Mouse (Mus musculus): Measurements from ENCODE around the gene Zbed4. TPM values are rescaled to one million over a fixed set of nuclear protein-coding genes. Genes with fewer than 3 reads are reported as not detected.

Zbed4 gene
- total RNA-seq, 2 experiments from 2014 or later = 10.9 to 12.6 TPM

- no peak for DNase-seq (ENCODE audit: extremely low spot score in 1 of 2, low spot score in 2 of 2)
- intact Hi-C loops (cut with DNase I) = loop anchor here (5.0 kb wide), 1 partner anchor 63 kb away; the partner anchor contains the start of gene Zbed4
- H3K4me3 ChIP-seq = no peak overlapping the region
- no peak overlapping the region for H3K27ac ChIP-seq
- TF ChIP-seq CTCF (IDR thresholded peaks at IDR 0.05) = no peak
Measured at GRCm38 (mm10) chr15:88815196-88815700, 63.8 kb downstream of the Zbed4 start.

DNA sequence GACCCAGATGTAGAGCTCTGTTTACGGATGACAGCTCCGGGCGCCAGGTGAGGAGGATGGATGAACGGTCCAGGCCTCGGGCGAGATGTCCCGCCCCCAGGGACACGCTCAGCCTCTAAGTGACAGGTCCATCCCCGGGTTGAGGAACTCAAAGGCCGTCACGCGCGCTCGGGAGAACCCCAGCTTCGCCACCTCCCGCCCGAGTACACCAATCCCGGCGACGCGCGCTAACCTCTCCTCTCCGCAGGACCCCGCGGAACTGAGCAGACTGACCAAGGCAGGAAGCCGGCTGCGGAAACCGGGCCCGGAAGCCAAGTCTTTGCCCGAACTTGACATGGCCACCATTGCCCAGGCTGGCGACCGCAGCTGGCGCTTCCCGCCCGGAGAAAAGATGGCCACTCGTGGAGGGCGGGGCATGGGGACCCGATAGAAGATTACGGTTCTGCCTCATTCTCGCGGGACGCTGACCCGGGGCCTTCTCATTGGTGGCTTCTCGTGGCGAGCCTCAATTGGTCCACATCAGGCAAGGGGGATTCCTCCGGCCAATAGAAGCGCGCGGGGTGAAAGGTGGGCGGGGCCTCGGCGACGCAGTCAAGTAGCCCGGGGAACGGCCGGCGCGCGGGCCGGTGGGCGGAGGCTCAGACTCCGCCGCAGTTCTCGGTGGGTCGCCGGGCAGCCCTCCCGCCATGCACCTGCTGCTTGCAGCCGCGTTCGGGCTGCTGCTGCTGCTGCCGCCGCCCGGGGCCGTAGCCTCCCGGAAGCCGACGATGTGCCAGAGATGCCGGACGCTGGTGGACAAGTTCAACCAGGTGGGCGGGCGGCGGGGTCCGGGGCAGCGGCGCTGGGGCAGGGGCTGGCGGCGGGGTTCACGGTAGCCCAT, 67.8 kb downstream of the Zbed4 start, which contains the start of the genes Alg12 and Creld2:
TSS of gene Alg12 (minus strand) at position 293 of the 880 bp plus-strand sequence.
TSS of gene Creld2 (plus strand) at position 621 of the 880 bp plus-strand sequence.
- intact Hi-C loops (cut with DNase I) = loop anchor here (5.0 kb wide), 1 partner anchor 67 kb away; the partner anchor contains the start of gene Zbed4
- TF ChIP-seq CTCF (IDR thresholded peaks at IDR 0.05) = no peak
- H3K27ac ChIP-seq = peak within 1 kb of the TSS; percentile 91
- peak within 1 kb of the TSS; percentile 97 for H3K4me3 ChIP-seq
- DNase-seq (ENCODE audit: extremely low spot score in 1 of 2, low spot score in 2 of 2) = peak; percentile 98 to 100

DNA sequence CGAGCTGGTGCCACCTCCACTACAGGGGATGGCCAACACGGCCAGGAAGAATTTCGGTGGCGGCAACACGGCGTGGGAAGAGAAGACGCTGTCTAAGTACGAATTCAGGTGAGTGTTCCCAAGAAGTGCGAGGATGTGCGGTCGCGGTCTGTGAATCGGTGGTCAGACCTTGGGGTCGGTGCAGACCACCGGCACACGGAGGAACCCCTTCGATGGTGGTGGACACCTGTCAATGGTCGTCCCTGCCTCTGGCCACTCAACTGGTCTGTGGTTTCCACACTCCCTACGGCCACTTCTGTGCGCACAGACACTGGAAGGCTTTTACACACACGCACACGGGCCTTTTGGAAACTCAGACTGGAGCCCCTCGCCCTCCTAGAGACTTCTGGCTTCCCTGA, 68.4 kb downstream of the Zbed4 start:
- Histone ChIP-seq H3K4me3 (peak overlapping the region; percentile 97), H3K27ac (peak overlapping the region; percentile 72)
- intact Hi-C loops (cut with DNase I) = loop anchor here (5.0 kb wide), 1 partner anchor 68 kb away; the partner anchor contains the start of gene Zbed4
- no peak for DNase-seq (ENCODE audit: extremely low spot score in 1 of 2, low spot score in 2 of 2)
- no peak for TF ChIP-seq CTCF (IDR thresholded peaks at IDR 0.05)

DNA sequence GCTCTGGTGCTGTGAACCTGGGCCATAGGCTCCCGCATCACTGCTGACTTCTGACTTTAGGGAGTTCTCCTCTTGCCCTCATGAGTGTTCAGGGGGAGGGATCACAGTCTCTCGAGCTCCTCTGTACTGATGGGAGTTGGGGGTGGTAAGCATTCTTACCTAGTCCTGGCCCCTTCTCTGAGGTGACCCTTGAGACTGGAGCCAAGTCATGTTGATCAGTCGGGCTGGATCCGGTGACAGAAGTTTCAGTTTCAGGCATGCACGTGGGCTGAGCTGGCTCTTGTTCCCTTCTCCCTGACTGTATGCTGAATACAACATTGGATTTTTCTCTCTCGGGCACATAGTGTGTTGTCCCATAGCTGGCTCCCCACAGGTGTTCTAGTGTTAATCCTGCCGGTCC, 69.9 kb downstream of the Zbed4 start:
- intact Hi-C loops (cut with DNase I) = no loop called here

DNA sequence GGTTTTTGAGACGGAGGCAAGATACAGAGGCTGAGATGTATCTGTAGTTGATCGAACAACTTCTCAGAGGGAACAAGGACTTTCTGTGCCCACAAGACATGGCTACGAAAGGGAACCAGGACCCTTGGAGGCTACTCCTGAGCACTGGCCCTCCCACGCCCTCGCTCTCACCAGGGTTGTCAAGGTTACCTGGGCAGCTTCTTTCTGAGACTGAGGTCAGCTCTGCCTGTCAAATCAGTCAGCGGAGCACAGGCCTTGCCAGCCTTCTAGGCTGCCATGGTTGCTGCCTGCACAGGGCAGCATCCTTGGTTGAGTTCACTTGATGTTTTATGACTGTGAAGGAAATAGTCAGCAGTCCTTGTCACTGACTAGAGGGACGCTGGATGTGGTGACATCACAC, 71.1 kb downstream of the Zbed4 start:
- Histone ChIP-seq H3K27ac (no peak overlapping the region), H3K4me3 (no peak overlapping the region)
- no peak for DNase-seq (ENCODE audit: extremely low spot score in 1 of 2, low spot score in 2 of 2)
- intact Hi-C loops (cut with DNase I) = no loop called here
- TF ChIP-seq CTCF (IDR thresholded peaks at IDR 0.05) = no peak

More for the DNA sequence above, 69.9 kb downstream of the Zbed4 start:
- no peak for TF ChIP-seq CTCF (IDR thresholded peaks at IDR 0.05)
- no peak overlapping the region for H3K27ac ChIP-seq
- no peak overlapping the region for H3K4me3 ChIP-seq
- DNase-seq (ENCODE audit: extremely low spot score in 1 of 2, low spot score in 2 of 2) = no peak

- intact Hi-C loops (cut with DNase I) = no loop called here
- Histone ChIP-seq H3K27ac (no peak overlapping the region), H3K4me3 (no peak overlapping the region)
- TF ChIP-seq CTCF (IDR thresholded peaks at IDR 0.05) = no peak
- DNase-seq (ENCODE audit: extremely low spot score in 1 of 2, low spot score in 2 of 2) = no peak
Measured at GRCm38 (mm10) chr15:88823376-88823775, 71.9 kb downstream of the Zbed4 start.

- Histone ChIP-seq H3K27ac (no peak overlapping the region), H3K4me3 (no peak overlapping the region)
- no peak for DNase-seq (ENCODE audit: extremely low spot score in 1 of 2, low spot score in 2 of 2)
- intact Hi-C loops (cut with DNase I) = loop anchor here (5.0 kb wide), 4 partner anchors 35 to 385 kb away; partner anchors contain the start of genes Pim3, Ppp6r2 and Trabd
- TF ChIP-seq CTCF (IDR thresholded peaks at IDR 0.05) = no peak
Measured at GRCm38 (mm10) chr15:88827466-88827865, 76.0 kb downstream of the Zbed4 start.

DNA sequence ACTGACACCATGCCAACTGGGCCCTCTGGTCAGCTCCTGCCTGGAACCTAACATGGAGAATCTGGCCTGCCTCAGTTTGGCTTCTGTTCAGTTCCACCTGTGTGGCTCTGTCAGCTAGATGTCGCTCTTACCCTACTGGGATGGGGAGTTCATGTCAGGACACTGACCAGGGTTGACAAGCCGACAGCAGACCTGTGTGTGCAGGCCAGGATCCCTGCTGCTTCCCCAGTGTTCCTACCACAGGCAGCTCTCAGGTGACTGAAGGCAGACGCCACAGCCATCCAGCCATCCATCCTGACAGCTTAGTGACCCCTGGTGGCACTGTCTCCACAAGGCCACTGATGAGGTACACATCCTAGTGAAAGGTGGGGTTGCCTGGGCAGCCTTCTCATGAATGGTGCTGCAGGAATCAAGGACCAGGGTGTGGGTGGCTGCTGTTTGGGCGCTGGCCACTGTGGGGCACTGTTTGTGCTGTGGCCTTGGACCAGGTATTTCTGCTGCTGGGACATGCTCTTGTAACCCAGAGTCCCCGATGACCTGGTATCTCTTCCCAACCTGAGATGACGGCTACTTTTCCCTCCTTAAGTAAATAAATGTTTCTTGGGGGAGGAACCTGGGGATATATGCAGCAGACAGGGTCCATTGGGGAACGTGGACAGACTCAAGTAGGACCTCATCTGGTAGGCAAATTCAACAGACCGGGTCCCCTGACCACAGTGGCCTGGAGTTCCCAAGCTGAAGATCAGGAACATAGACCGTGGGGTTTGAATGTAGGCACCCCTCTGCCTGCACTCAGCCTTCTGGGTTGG, 76.7 kb downstream of the Zbed4 start:
- DNase-seq (ENCODE audit: extremely low spot score in 1 of 2, low spot score in 2 of 2) = peak; percentile 38 to 50
- intact Hi-C loops (cut with DNase I) = loop anchor here (1.0 to 5.0 kb wide), 6 partner anchors 34 to 384 kb away; partner anchors contain the start of genes Pim3, Ppp6r2 and Trabd
- no peak overlapping the region for H3K27ac ChIP-seq
- peak; percentile 24 for TF ChIP-seq CTCF (IDR thresholded peaks at IDR 0.05)
- no peak overlapping the region for H3K4me3 ChIP-seq

- intact Hi-C loops (cut with DNase I) = loop anchor here (1.0 to 5.0 kb wide), 6 partner anchors 33 to 383 kb away; partner anchors contain the start of genes Pim3, Ppp6r2 and Trabd
- peak; percentile 85 to 90 for DNase-seq (ENCODE audit: extremely low spot score in 1 of 2, low spot score in 2 of 2)
- Histone ChIP-seq H3K4me3 (no peak overlapping the region), H3K27ac (no peak overlapping the region)
- TF ChIP-seq CTCF (IDR thresholded peaks at IDR 0.05) = peak; percentile 69
Measured at GRCm38 (mm10) chr15:88828800-88829705, 77.6 kb downstream of the Zbed4 start.

GRCm38 (mm10) chr15:88829791-88830440, 78.5 kb downstream of the Zbed4 start:
- Histone ChIP-seq H3K27ac (no peak overlapping the region), H3K4me3 (no peak overlapping the region)
- peak in 1 of 2 experiments; percentile 46 for DNase-seq (ENCODE audit: extremely low spot score in 1 of 2, low spot score in 2 of 2)
- intact Hi-C loops (cut with DNase I) = loop anchor here (5.0 kb wide), 4 partner anchors 32 to 382 kb away; partner anchors contain the start of genes Pim3, Ppp6r2 and Trabd
- TF ChIP-seq CTCF (IDR thresholded peaks at IDR 0.05) = peak; percentile 16
